Mouse (Mus musculus) CD4-positive, CD25-positive, alpha-beta regulatory T cell, adult 4 months (primary cell): Measurements from ENCODE around the gene Dusp2. TPM values are rescaled to one million over a fixed set of nuclear protein-coding genes. Genes with fewer than 3 reads are reported as not detected.
A peak's percentile ranks its signal among the peaks of the same experiment; 100 is the strongest.
"Not testable (repeated sequence)": the region's sequence is repeated elsewhere in the genome, so short reads cannot be mapped to it uniquely, and the experiment has no call there.

Experiments
- ATAC-seq: one replicate; pipeline ENCODE4 v1.8.0; 2017
- polyA plus RNA-seq, 2 experiments: library from polyadenylated mRNA; unstranded; fragments of 100-300 nt; shearing (Covaris generic); gene quantifications; one replicate each; pipeline ENCODE4 v1.2.1; 2017

Gene Dusp2
- polyA plus RNA-seq, result 10 to 100 TPM; 20.1 to 45.4 TPM

DNA sequence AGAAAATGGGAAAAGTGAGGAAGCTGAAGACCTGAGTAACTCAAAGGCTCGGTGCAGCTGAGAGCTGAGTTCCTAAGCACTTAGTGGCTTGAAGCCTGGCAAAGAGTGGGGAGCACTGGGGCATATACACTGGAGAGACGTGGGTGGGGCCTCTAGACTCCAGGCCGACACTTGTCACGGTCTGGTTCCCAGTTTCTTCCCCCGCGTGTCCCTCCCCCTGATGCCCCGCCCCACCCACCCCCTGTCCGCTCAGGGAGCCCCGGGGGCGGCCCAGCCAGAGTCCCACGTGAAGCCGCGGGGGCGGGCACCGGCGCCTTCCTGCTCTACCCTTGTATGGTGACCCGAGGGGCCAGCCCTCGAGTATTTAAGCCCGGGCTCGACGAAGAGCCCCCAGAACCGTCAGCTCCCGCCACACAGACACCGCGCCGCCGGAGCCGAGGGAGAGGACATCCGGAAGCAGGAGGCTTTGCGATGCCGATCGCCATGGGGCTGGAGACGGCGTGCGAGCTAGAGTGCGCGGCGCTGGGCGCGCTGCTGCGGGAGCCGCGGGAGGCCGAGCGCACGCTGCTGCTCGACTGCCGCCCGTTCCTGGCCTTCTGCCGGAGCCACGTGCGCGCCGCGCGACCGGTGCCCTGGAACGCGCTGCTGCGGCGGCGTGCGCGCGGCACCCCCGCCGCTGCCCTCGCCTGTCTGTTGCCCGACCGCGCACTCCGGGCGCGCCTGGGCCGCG, at the start of gene Dusp2:
TSS of gene Dusp2 (plus strand) at position 393 of the 730 bp plus-strand sequence.
- peak; percentile 54 for ATAC-seq

DNA sequence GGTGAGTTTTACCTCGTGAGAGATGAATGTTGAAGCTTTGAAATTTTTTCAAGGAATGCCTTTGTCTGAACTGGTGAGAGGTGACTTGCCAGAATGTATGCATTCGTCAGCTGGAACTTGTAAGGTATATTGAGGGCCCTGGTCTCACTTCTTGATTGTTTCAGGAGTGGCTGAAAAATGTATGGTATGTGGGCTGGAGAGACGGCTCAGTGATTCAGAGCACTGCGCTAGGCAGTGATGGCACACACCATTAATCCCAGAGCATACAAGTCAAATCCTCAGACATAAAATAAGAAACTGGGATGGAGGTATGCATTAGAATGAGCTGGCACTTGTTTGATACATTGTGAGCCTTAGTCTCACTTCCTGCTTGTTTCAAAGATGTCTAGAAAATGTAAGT, 43.7 kb upstream of the Dusp2 start:
- no peak for ATAC-seq

DNA sequence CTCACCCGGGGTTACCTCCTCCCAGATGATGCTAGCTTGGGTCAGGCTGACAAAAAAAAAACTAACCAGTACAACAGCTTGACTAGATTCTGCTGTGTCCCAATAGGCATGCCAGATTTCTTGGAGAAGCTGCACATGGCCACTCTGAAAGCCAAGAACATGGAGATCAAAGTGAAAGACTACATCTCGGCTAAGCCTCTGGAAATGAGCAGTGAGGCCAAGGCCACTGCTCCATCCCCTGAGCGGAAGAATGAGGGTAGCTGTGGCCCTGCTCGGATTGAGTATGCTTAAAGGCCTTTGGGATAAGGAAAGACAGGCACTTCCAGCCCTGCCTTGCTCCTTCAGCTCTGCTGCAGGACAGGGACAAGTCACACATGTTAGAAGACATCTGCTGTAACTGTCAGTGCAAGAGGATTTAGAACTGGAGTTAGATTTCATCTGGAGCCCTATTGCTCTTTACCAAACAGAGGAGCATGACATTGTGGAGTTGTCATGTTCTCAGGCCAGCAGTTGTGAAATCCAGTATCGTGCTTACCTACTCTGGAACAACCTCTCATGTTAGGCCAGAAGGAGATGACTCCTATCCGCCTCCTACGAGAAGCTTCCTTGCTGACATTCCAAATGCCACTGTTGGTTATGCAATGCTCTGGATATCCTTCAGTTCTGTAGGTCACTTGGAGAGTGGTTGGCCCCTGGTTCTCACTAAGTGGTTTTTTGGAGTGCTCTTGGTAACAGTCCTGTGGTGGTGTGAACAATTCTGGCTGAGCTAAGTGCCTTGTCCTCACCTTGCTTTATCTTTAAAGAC, 38.8 kb upstream of the Dusp2 start:
- ATAC-seq, result no peak

DNA sequence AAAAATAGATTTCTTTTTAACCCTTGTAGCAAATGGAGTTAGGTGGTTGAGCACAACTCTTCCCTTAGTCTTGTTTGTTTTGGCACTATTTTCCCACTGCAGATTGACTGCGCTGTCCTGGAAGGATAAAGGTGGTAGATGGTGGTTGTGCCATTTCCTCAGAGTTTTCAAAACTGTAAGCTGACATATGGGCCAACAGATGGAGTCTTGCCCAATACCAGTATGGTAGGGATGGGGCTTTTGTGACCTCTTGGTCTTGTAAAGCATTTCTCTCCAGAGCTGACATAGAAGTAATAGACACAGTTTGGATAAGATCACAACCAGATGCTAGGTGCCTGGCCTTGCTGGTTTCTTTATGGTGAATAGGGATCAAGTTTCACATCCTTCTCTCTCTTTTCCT, 37.9 kb upstream of the Dusp2 start:
- no peak for ATAC-seq

DNA sequence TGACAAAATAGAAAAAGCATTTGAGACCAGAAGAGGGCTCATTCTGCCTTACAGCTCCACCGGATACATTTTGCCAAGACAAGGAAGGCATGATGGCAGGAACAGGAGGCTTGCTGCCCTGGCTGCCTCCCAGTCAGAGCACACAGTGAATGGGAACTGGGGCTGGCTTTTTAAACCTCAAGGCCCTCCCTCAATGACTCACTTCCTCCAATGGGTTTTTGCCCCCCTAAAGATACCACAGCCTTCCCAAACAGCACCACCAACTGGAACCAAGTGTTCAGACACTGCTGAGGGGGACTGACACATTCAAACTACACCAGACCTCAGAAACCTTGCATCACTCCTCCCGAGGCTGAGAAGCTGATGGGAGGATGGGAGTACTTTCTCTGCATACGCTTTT, 35.3 kb upstream of the Dusp2 start:
- peak; percentile 47 for ATAC-seq

DNA sequence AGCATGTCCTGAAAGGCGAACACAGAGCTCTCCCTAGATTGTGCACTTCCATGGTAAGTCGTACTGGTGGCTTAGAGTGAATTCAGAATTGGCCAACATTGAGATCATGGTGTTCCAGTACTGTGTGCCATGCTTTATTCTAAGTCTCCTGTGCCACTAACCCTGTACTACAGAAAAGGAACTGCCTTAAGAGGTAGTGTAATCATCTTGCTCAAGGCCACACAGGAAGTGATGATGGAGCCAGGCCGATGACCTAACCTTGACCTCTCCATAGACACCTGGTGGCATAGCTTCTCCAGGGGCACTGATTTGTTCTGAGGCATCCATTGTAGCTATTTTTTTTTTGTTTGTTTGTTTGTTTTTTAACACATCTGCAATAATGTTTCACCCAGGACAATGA, 34.1 kb upstream of the Dusp2 start:
- peak; percentile 18 for ATAC-seq

DNA sequence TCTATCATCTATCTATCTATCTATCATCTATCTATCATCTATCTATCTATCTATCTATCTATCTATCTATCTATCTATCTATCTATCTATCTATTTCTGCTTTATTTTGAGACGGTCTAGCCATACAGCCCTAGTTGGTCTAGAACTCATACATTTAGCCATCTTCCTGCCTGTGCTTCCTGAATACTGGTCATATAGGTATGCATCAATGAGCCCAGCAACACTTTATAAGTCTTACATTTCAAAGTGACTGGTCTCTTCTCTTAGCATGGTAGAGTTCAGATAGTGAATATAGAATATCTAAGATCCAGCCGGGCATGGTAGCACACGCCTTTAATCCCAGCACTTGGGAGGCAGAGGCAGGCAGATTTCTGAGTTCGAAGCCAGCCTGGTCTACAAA, 31.8 kb upstream of the Dusp2 start:
- ATAC-seq, result not testable (repeated sequence)

DNA sequence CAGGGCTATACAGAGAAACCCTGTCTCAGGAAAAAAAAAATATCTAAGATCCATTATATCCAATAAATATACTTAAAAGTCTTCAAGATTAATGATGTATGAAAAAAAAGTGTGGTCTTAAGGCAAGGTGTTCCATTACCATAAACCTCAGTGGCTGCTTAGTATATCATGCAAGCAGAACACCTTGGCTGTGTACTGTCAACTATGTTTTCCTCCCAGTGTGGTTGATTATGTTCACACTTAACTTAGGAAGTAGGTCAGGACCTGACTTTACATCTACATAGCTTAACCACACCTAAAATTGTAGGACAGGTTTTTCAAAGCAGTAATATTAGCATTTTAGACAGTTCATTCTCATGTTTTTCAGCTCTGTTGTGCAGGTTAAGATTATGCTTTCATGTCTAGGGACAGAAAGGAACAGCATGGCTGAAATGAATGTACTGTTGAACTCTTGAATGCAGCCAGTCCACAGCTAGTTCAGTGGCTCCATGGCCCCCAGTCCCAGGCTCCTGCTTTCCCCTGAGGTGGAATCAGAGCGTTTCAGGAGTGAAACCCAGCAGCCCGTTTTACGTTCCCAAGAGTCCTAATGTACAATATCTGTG, 31.2 kb upstream of the Dusp2 start:
- no peak for ATAC-seq

DNA sequence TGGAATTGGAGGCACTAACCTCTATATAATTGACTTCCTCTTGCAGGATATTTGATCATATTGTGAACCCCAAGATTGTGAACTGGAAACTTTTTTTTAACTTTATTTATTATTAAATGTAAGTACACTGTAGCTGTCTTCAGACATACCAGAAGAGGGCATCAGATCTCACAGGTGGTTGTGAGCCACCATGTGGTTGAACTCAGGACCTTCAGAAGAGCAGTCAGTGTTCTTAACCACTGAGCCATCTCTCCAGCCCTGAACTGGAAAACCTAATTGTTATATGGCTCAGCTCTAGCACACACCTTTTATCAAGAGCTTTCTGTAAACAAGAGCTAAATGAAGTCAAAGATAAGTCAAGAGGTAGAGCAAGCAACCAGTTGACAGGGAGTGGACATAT, 29.8 kb upstream of the Dusp2 start:
- ATAC-seq, result peak; percentile 53

DNA sequence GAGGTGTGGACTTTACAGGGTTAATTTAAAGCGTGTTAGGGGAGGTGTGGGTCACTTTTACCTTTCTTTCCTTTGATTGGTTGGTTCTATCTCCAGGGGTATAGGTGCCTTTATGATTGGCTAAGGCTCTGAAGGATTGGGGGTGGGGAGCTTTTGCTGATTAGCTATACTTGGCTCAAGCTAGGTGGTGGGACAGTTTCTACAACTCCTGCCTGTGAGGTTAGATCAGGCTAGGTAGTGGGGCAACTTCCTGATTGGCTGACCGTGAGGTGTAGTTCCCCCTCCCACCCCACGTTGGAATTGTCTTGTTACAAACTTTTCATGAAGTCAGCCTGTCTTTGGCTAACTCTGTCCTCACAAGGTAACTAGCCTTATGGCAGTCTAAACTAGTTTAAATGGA, 28.8 kb upstream of the Dusp2 start:
- no peak for ATAC-seq

DNA sequence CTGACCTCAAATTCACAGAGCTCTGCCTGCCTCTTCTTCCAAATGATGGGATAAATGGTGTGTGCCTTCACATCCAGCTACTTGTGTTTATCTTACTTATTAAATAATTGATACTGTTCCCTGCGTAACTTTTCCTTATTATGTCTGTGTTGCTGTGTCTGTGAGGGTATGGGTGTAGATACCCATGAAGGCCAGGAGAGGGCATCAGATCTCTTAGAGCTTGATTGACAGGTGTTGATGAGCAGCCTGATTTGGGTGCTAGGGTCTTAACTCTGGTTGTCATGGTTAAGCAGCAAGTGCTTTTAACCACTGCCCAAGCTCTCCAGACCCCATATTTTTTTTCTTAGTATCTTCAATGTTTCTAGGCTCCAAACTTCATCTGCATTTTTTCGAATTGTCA, 27.3 kb upstream of the Dusp2 start:
- peak; percentile 68 for ATAC-seq

DNA sequence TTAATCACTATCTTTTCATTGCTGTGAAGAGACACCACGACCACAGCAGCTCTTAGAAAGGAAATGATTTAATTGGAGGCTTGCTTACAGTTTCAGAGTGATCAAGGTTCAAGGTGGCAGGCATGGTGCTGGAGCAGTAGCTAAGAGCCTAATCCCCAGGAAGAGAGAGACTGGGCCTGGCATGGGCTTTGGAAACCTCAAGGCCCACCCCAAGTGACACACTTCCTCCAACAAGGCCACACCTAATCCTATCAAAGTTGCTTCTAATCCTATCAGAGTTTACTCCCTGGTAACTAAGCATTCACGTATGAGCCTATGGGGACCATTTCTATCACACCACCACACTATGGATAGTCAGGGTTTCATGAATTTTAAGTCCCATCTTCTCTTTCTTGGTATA, 25.7 kb upstream of the Dusp2 start:
- ATAC-seq, result no peak

DNA sequence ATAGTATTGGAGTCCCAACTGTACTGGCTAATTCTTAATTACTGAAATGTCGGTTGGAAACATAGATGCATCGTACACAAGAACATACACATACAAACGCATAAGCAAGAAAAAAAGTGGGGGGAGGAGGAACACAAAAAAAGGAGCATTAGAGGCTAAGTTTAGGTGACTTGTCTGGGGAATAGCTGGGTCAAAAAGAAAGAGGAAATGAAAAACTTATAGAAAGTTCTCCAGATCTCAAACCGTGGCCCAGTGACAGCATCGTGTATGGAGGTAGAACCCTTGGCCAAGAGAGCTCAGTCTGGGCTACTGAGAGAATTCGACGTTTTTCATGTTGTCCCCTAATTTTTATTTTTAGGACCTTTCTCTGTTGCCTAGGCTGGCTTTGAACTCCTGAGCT, 25.3 kb upstream of the Dusp2 start:
- no peak for ATAC-seq

DNA sequence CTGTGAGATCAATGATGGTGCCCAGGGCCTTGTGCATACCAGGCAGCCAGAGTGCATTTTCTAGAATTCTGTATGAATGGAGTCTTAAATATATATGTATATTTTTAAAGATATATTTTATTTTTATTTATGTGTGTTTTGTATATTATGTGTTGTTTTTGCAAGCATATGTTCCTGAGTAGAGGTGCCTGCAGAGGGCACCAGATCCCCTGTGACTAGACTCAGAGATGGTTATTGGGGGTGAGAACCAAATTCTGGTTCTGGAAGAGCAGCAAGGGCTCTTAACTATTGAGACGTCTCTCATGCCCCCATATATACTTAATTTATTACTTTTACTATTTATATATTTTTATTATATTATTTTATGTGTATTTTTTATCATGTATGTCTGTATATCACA, 24.8 kb upstream of the Dusp2 start:
- ATAC-seq, result no peak

DNA sequence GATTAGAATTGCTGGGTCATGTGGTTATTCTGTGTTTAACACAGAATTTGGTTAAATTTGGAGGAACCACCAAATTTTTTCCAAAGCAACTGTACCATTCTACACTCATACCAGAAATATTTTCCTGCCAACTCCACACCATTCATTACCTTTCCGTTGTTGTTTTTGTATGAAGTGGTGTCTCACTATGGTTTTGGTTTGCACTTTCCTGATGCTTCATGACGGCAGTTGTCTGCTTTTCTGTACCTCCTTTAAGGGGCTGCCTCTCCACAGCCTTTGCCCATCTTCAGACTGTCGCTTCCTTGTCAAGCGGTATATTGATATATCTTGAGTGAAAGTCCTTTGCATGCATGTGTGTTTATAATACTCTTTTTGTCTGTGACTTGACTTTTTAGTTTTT, 23.2 kb upstream of the Dusp2 start:
- ATAC-seq, result no peak

DNA sequence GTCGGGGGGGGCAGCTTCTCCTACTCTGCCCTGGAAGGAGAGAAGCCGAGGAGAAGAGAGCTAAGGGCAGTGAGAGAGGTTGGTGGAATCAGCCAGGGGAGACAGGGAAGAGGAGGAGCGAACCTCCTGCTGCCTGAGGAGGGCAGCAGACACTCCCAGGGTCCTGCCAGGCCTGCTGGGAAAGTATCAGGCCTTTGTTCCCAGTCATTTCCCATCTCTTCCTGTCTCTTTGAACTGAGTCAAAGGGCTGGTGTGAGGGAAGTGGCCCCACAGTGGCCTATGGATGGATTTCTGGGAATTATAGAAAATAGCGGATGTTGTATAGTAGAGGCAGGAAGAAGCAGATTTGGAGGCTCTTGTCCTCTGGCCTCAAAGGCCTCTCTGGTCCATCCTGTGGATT, 22.1 kb upstream of the Dusp2 start:
- no peak for ATAC-seq

DNA sequence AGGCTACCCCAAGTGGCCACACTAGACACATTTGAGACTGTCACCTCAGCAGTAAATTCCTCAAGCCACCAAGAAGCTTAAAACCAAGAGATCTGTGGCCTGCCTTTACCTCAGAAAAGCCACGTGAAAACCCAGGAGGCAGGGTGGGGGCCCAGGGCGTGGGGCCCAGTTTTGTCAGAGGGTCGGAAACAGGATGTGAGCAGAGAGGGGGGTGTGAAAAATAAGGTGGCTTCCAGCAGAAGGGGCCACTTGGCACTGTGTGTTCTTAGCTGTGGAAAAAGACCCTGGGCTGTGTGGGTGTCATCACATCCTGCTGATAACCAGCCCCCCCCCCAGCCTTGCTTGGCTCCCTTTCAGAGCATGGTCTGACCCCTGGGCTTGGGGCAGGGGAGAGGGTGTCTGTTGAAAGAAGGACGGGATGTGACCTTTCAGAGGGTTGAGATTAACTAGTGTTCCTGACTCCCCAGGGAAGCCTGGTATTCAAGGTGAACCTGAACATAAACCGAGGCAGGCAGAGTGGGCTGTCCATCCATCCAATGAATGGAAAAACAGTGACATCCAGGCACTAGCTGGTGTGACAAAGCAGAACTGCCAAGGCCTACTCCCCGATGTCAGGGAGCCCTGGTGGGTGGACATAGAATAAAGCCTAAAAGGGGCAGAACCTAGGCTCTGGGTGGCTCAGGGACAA, 21.3 kb upstream of the Dusp2 start:
- ATAC-seq, result peak; percentile 71

DNA sequence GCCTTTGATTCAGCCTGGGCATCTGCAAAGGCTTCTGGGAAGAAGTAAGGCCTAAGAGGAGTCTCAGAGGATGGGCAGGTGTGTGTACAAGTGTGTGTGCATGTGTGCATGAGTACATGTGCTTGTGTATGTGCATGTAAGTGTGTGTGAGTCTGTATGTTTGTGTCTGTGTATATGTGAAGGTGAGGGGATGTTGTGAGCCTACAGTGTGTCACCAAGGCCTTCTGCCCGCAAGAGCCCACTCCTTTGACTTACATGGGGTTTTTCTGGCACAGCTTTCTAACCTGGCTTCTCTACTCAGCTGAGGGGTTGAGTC, 20.8 kb upstream of the Dusp2 start:
- peak; percentile 22 for ATAC-seq

DNA sequence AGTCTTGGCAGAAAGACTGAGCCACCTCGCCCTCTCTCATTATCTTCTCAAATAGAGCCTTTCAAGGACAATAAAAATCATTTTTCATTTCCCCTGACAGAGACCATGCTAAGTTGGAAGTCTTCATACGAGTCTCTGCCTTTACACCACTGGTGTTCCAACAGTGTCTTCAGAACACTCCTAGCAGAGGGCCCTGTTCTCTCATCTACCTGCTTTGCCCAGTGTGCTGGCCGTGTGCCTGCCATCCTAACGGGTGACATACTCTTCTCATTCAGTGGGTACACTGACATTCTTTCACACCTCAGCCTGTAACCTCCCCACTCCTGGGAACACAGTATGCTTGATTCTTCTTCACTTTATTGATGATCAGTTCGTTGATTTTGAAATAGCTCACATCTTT, 19.5 kb upstream of the Dusp2 start:
- no peak for ATAC-seq

DNA sequence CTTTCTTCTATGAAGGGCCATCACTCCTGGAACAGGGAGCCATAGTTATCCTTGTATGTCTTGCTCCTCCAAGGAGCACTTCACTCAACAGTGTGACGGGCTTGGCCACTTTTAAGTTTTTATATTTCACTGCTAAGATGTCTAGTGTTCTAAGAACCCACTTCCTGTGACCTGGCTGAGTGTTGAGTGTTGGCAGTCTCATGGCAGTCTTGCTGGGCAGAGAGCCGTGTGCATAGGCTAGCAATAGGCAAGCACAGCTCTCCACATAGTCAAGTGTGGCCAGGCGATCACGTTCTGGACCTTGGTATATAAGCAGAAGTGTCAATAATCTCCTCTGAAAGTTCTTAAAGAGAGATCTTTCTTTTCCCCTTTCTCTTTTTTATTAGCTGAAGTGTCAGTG, 17.8 kb upstream of the Dusp2 start:
- peak; percentile 60 for ATAC-seq

DNA sequence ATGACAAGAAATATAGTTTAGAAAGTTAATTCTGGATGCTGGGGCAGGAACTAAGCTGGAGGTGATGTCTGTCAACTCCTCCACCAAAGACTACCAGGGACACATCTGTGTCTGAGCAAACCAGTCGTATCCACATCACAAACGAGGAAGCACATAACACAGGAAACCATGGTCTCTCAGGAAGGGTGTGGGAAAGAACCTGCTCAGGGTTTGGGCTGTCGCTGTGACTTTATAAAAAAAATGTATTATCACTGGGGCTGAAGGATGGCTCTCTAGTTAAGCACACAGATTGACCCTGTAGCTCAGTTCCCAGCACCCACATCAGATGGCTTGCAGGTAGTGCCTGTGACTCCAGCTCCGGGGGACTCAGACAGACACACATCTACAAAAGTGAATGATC, 16.9 kb upstream of the Dusp2 start:
- peak; percentile 16 for ATAC-seq

DNA sequence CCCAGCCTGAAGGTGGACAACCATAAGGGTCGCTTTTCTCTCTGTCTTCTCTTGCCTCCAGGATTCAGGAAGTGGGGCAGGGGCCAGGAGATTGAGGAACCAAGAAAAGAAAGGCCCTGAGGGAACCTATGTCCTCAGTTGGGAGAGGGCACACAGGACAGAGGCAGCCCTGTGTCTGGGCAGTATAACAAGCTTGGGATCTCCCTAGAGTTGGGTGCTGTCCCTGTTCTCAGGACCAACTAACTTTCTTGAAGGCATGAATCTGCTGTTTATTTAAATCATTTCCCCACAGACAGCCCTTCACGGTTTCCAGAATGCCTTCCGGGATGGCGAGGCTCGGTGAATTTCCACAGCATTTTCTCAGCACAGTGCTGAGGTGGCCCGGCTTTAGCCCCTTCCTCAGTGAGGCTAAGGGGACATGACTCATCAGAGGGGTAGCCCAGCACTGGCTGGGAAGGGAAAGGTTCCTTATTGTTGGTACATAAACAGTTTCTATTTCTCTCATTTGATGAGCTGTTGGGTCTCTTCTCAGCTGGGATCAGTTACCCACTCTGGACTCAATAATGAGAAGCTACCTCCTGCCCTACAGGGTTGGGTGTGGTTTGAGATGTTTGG, 13.2 kb upstream of the Dusp2 start:
- no peak for ATAC-seq

DNA sequence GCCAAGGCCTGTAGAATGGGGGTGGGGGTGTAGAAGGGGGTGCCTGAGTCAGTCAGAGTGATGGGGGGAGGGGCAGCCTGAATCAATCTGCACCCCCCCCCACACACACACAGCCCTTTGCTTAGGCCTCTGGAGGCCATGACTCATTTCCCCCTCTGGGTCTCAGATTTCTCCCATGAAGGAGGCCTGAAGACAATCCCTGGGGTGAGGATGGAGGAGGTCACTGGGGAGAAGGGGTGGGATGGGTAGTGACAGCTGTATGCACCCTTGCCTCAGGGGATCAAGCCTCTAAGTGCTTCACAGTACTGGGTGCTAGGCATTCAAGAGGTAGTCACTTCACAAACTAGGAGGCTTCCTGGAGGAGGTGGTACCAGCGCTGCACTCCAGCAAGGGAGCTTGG, 12.3 kb upstream of the Dusp2 start:
- no peak for ATAC-seq
